Mouse (Mus musculus): ENCODE data around the gene Cst10. TPM values are rescaled to one million over a fixed set of nuclear protein-coding genes. Genes with fewer than 3 reads are reported as not detected.

The Cst10 gene
- total RNA-seq (2017), result not detected in 2 replicates

- ATAC-seq (replicated peaks; ENCODE audit: low read depth, poor library complexity, severe bottlenecking), result no peak
Observed at GRCm38 (mm10) chr2:149404757-149405156, at the start of gene Cst10. TSS of gene Cst10 (plus strand) at chr2:149405057.

GRCm38 (mm10) chr2:149392951-149393350, 11.9 kb upstream of the Cst10 start:
- ATAC-seq (replicated peaks; ENCODE audit: low read depth, poor library complexity, severe bottlenecking), result no peak

- peak; percentile 42; the same call in 1 of the 2 replicates for ATAC-seq (replicated peaks; ENCODE audit: low read depth, poor library complexity, severe bottlenecking)
Observed at GRCm38 (mm10) chr2:149422564-149422963, 17.7 kb downstream of the Cst10 start.
